Mouse (Mus musculus) G1E (cell line): ENCODE data around the gene Slc25a22. TPM values are rescaled to one million over a fixed set of nuclear protein-coding genes. Genes with fewer than 3 reads are reported as not detected.

Experiments used
- ATAC-seq: 2 replicates; pipeline ENCODE4 v1.8.0; 2016; ENCODE audit warnings: mild to moderate bottlenecking; ENCODE audit not compliant: insufficient number of reproducible peaks, poor library complexity, low FRiP score, severe bottlenecking; ENCODE audit errors: extremely low read depth
- DNase-seq: peaks from one replicate; pipeline ENCODE4 v3.0.0; 2012; ENCODE audit warnings: low spot score
- H3K27me3 ChIP-seq: 2 replicates; pipeline ENCODE4 v1.6.1; 2012; ENCODE audit warnings: mild to moderate bottlenecking, low read length, inconsistent platforms; ENCODE audit not compliant: insufficient read depth
- H3K36me3 ChIP-seq: replicated peaks from 2 replicates; pipeline ENCODE3; 2012; ENCODE audit warnings: mild to moderate bottlenecking, inconsistent platforms
- H3K4me1 ChIP-seq: 2 replicates; pipeline ENCODE4 v1.6.1; 2012; ENCODE audit warnings: low read depth, low read length, inconsistent platforms, mixed read lengths; ENCODE audit not compliant: insufficient read depth
- H3K4me3 ChIP-seq: 2 replicates; pipeline ENCODE4 v1.5.1; 2012; ENCODE audit warnings: low read depth, mild to moderate bottlenecking, inconsistent platforms, low read length, moderate library complexity, mixed read lengths
- H3K9me3 ChIP-seq: replicated peaks from 2 replicates; pipeline ENCODE4 v1.6.1; 2012; ENCODE audit warnings: inconsistent platforms
- CTCF ChIP-seq: IDR thresholded peaks from 2 replicates; pipeline ENCODE4 v1.5.1; 2012; ENCODE audit warnings: low read depth, low read length, inconsistent platforms, mixed read lengths
- GATA1 ChIP-seq: IDR thresholded peaks from 2 replicates; pipeline ENCODE4 v1.6.1; 2012; ENCODE audit warnings: borderline replicate concordance, low read length, inconsistent platforms, mixed read lengths
- GATA2 ChIP-seq: IDR thresholded peaks from 2 replicates; pipeline ENCODE4 v1.6.1; 2012; ENCODE audit warnings: low read depth, low read length, inconsistent platforms, borderline replicate concordance
- POLR2AphosphoS5 ChIP-seq: IDR thresholded peaks from 2 replicates; pipeline ENCODE4 v1.6.1; 2012; ENCODE audit warnings: low read depth, low read length, inconsistent platforms; ENCODE audit not compliant: insufficient replicate concordance
- TAL1 ChIP-seq: conservative IDR thresholded peaks from 2 replicates; pipeline ENCODE4 v1.6.1; 2012; ENCODE audit warnings: low read depth, low read length, inconsistent platforms, mixed read lengths
- polyA plus RNA-seq: library from polyadenylated mRNA; stranded (reverse); fragments of >175 nt; gene quantifications from 2 replicates; pipeline ENCODE4 v1.2.3, GENCODE M21; 2012
- total RNA-seq, 2 experiments: library from RNA; stranded (forward) in 1 of 2; stranded (reverse) in 1 of 2; fragments of 200-1000 nt in 1 of 2; fragments of >200 nt in 1 of 2; fragmentation: Nextera tagmentation in 1 of 2; gene quantifications; 2 replicates each; pipeline ENCODE4 v1.2.3; 2014 to 2017

The Slc25a22 gene
- total and polyA plus RNA-seq, 3 experiments = 3.7 to 51.8 (median 16.3) TPM

DNA sequence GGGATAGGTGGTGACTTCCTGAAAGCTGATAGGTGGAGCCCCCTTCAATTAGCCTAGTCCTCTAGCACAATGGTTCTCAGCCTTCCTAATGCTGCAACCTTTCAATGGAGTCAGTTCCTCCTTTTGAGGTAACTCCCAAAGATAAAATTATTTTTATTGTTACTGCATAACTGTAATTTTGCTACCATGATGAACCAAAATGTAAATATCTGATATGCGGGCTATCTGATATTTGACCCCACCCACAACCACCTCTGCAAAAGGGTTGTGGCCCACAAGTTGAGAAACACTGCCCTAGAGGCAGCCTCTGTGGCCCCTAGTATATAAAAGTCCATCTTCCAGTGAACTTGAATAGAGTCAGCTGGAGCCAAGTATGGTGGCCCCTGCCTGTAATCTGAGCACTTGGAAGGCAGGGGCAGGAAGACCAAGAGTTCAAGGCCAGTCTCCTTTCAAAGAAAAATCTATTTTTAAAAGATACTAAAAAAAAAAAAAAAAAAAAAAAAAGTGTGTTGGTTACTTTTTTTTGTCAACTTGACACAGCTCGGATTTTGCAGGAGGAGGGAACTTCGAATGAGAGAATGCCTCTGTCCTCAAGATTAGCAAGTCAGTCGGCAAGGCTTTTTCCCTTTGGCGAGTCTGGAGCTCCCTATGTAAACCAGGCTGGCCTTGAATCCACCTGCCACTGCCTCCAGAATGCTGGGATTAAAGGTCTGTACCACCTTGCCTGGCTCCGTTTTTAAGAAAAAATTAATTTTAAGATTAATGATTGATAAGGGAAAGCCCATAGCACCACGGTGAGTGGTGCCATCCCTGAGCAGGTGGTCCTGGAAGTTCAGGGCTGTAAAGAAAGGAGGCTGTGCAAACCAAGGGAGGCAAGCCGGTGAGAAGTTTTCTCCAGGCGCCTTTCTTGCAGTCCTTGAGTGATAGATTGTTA, 47.1 kb downstream of the Slc25a22 start:
- peak overlapping the region; percentile 79; the same call in 1 of the 2 replicates for H3K4me3 ChIP-seq
- no peaks in the 10 kb centered on the region for H3K27me3 ChIP-seq
- peaks cover 11% of the 10 kb centered on the region for H3K36me3 ChIP-seq
- H3K4me1 ChIP-seq = peaks cover 85% of the 10 kb centered on the region
- ATAC-seq (no peak), DNase-seq (no peak)
- no peaks in the 10 kb centered on the region for H3K9me3 ChIP-seq
- TF ChIP-seq POLR2AphosphoS5 (no peak), GATA1 (no peak), CTCF (no peak), TAL1 (no peak), GATA2 (no peak)

DNA sequence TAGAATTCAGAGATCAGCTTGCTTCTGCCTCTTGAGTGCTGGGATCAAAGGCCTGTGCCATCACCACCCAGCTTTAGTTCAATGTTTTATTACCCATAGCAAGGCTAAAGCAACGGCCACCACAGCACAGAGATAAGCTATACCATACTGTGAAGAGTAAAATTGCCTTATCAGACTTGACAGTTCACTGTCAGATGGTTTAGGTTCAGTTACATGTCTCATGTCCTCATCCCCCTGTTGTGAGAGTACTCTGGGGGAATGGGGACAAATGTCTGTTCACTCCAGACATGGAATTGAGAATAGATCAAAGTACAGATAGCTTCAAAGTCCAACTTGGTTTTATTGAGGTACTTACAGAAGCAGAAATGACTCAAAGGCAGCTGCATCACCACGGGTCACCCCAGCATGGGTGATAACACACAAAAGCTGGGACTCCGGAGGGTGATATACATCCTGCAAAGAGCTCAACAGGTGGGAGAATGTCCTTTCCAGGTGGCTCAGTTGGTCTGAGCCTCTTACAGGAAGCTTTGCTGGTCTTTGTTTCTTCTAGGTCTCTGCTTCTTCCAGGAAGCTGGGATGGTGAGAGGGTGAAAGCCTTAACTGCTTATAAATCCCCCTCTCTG, 49.1 kb downstream of the Slc25a22 start:
- no peaks in the 10 kb centered on the region for H3K9me3 ChIP-seq
- peaks cover 2% of the 10 kb centered on the region for H3K36me3 ChIP-seq
- peaks cover 82% of the 10 kb centered on the region for H3K4me1 ChIP-seq
- H3K27me3 ChIP-seq = no peaks in the 10 kb centered on the region
- H3K4me3 ChIP-seq = no peak overlapping the region; the same call in 1 of the 2 replicates
- ATAC-seq = peak; percentile 69
- TF ChIP-seq GATA1 (no peak), TAL1 (peak; percentile 69)
- no peak for DNase-seq

DNA sequence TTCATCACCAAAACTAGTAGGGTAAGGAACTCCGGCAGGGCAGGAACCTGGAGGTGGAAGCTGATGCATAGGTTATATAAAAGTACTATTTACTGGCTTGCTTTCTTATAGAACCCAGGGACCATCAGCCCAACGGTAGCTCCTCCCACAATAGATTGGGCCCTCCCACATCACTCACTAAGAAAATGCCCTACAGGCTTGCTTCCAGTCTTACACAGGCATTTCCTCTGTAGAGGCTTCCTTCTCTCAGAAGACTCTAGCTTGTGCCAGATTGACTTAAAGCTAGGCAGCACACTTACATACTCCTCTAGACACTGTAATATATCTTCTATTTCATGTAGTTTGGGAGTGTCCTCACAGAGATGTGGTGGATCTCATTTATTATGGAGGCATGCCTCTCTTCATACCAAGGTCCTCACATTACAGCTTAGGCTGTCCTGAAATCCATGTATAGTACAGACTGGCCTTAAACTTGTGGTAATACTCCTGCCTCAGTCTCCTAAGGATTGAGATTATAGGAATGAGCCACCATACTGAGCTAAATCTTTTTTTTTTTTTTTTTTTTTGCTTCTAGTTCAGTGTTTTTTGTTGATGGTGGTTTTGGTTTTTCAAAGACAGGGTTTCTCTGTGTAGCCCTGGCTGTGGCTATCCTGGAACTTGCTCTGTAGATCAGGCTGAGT, 49.7 kb downstream of the Slc25a22 start:
- peaks cover 83% of the 10 kb centered on the region for H3K4me1 ChIP-seq
- no peaks in the 10 kb centered on the region for H3K27me3 ChIP-seq
- H3K9me3 ChIP-seq = no peaks in the 10 kb centered on the region
- TF ChIP-seq GATA2 (no peak), POLR2AphosphoS5 (no peak), GATA1 (no peak)
- DNase-seq = no peak
- no peak for ATAC-seq
- H3K4me3 ChIP-seq = no peak overlapping the region; the same call in 1 of the 2 replicates
- no peaks in the 10 kb centered on the region for H3K36me3 ChIP-seq

DNA sequence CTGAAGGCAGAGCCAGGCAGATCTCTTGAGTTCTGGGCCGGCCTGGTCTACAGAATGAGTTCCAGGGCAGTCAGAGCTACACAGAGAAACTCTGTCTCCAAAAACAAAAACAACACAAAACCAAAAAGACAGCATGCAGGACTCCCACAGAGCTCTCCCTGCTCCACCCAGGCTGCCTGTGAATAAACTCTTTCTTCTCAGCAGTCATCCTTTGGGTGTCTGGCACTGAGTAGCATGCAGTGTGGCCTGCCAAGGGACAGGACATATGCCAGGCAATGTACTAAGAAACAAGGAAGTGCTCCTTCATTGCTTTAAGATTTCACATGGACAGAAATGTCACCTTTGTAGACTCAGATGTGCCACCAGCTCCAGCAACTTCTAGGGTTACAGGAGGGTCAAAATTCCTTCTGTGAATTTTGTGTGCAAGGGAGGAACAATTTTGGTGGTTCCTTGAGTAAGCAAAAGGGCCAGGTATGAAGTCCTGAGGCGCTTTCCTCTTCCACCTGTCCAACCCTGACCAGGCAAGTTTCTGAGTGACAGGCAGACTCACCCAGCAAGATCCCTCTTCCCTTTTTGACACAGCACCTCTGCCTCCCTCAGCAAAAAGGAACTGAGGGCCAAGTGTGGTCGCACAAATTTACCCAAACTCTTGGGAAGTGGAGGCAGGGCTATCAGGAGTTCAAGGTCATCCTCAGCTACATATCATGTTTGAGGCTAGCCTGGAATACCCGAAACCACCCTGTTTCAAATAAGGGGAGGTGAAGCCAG, 56.4 kb downstream of the Slc25a22 start:
- Histone ChIP-seq H3K4me3 (no peak overlapping the region), H3K9me3 (no peaks in the 10 kb centered on the region), H3K36me3 (no peaks in the 10 kb centered on the region), H3K4me1 (peaks cover 60% of the 10 kb centered on the region), H3K27me3 (no peaks in the 10 kb centered on the region)
- ATAC-seq = no peak
- no peak for DNase-seq
- TF ChIP-seq GATA2 = no peak
- TF ChIP-seq GATA1 = no peak
- no peak for TF ChIP-seq POLR2AphosphoS5
- TF ChIP-seq CTCF = no peak

Other genes starting within 250 kb of the Slc25a22 start
Only the 20 nearest of the 25 such genes appear.
- gene Phrf1, start 209.1 kb downstream of the Slc25a22 start, total RNA-seq (2014; fragmentation: Nextera tagmentation) = 73.1 and 77.4 TPM in 2 replicates
- gene Phrf1, start 209.1 kb downstream of the Slc25a22 start, total RNA-seq (2017) = 45.1 and 61.4 TPM in 2 replicates
- 159 and 173 TPM in 2 replicates for gene Phrf1, start 209.1 kb downstream of the Slc25a22 start, polyA plus RNA-seq
- 1.6 and 2.5 TPM in 2 replicates for gene Irf7, start 171.4 kb downstream of the Slc25a22 start, total RNA-seq (2014; fragmentation: Nextera tagmentation)
- gene Irf7, start 171.4 kb downstream of the Slc25a22 start, total RNA-seq (2017) = 6.2 and 6.8 TPM in 2 replicates
- gene Irf7, start 171.4 kb downstream of the Slc25a22 start, polyA plus RNA-seq = 12.9 and 17.6 TPM in 2 replicates
- gene Cdhr5, start 161.1 kb downstream of the Slc25a22 start, total RNA-seq (2014; fragmentation: Nextera tagmentation) = not detected in 2 replicates
- 0.05 TPM in 1 of 2 replicates, not detected in the other for gene Cdhr5, start 161.1 kb downstream of the Slc25a22 start, total RNA-seq (2017)
- not detected in 2 replicates for gene Cdhr5, start 161.1 kb downstream of the Slc25a22 start, polyA plus RNA-seq
- not detected in 2 replicates for gene Sct, start 158.8 kb downstream of the Slc25a22 start, total RNA-seq (2014; fragmentation: Nextera tagmentation)
- gene Sct, start 158.8 kb downstream of the Slc25a22 start, total RNA-seq (2017) = not detected in 2 replicates
- gene Sct, start 158.8 kb downstream of the Slc25a22 start, polyA plus RNA-seq = not detected in 2 replicates
- not detected in 2 replicates for gene Drd4, start 145.9 kb downstream of the Slc25a22 start, total RNA-seq (2014; fragmentation: Nextera tagmentation)
- 0.38 TPM in 1 of 2 replicates, not detected in the other for gene Drd4, start 145.9 kb downstream of the Slc25a22 start, total RNA-seq (2017)
- gene Drd4, start 145.9 kb downstream of the Slc25a22 start, polyA plus RNA-seq = not detected in 2 replicates
- gene Deaf1, start 110.2 kb downstream of the Slc25a22 start, total RNA-seq (2014; fragmentation: Nextera tagmentation) = 35.3 and 41.2 TPM in 2 replicates
- gene Deaf1, start 110.2 kb downstream of the Slc25a22 start, total RNA-seq (2017) = 22.9 and 27.0 TPM in 2 replicates
- 55.8 and 61.7 TPM in 2 replicates for gene Deaf1, start 110.2 kb downstream of the Slc25a22 start, polyA plus RNA-seq
- 22.5 and 24.4 TPM in 2 replicates for gene Tmem80, start 110.2 kb downstream of the Slc25a22 start, total RNA-seq (2014; fragmentation: Nextera tagmentation)
- 18.0 and 18.3 TPM in 2 replicates for gene Tmem80, start 110.2 kb downstream of the Slc25a22 start, total RNA-seq (2017)
- gene Tmem80, start 110.2 kb downstream of the Slc25a22 start, polyA plus RNA-seq = 8.4 and 9.0 TPM in 2 replicates
- not detected in 2 replicates for gene Eps8l2, start 99.0 kb downstream of the Slc25a22 start, total RNA-seq (2014; fragmentation: Nextera tagmentation)
- gene Eps8l2, start 99.0 kb downstream of the Slc25a22 start, total RNA-seq (2017) = 0.33 TPM in 1 of 2 replicates, not detected in the other
- gene Eps8l2, start 99.0 kb downstream of the Slc25a22 start, polyA plus RNA-seq = not detected in 2 replicates
- 59.1 and 68.2 TPM in 2 replicates for gene Taldo1, start 45.7 kb downstream of the Slc25a22 start, total RNA-seq (2014; fragmentation: Nextera tagmentation)
- gene Taldo1, start 45.7 kb downstream of the Slc25a22 start, total RNA-seq (2017) = 514 and 659 TPM in 2 replicates
- 207 and 336 TPM in 2 replicates for gene Taldo1, start 45.7 kb downstream of the Slc25a22 start, polyA plus RNA-seq
- 22.6 and 30.8 TPM in 2 replicates for gene Gatd1, start 23.8 kb downstream of the Slc25a22 start, total RNA-seq (2014; fragmentation: Nextera tagmentation)
- 23.8 and 23.9 TPM in 2 replicates for gene Gatd1, start 23.8 kb downstream of the Slc25a22 start, total RNA-seq (2017)
- 15.4 and 16.5 TPM in 2 replicates for gene Gatd1, start 23.8 kb downstream of the Slc25a22 start, polyA plus RNA-seq
- gene Cend1, start 8.4 kb downstream of the Slc25a22 start, total RNA-seq (2014; fragmentation: Nextera tagmentation) = not detected in 2 replicates
- not detected in 2 replicates for gene Cend1, start 8.4 kb downstream of the Slc25a22 start, total RNA-seq (2017)
- gene Cend1, start 8.4 kb downstream of the Slc25a22 start, polyA plus RNA-seq = not detected in 2 replicates
- gene Pidd1, start 6.1 kb upstream of the Slc25a22 start, total RNA-seq (2014; fragmentation: Nextera tagmentation) = 22.9 and 29.6 TPM in 2 replicates
- gene Pidd1, start 6.1 kb upstream of the Slc25a22 start, total RNA-seq (2017) = 8.8 and 8.9 TPM in 2 replicates
- gene Pidd1, start 6.1 kb upstream of the Slc25a22 start, polyA plus RNA-seq = 40.1 and 59.6 TPM in 2 replicates
- gene Rplp2, start 9.5 kb upstream of the Slc25a22 start, total RNA-seq (2014; fragmentation: Nextera tagmentation) = 939 and 1,045 TPM in 2 replicates
- gene Rplp2, start 9.5 kb upstream of the Slc25a22 start, total RNA-seq (2017) = 1,867 and 2,370 TPM in 2 replicates
- gene Rplp2, start 9.5 kb upstream of the Slc25a22 start, polyA plus RNA-seq = 5,272 and 6,746 TPM in 2 replicates
- gene Pnpla2, start 17.3 kb upstream of the Slc25a22 start, total RNA-seq (2014; fragmentation: Nextera tagmentation) = 23.6 and 26.7 TPM in 2 replicates
- gene Pnpla2, start 17.3 kb upstream of the Slc25a22 start, total RNA-seq (2017) = 7.1 and 9.9 TPM in 2 replicates
- gene Pnpla2, start 17.3 kb upstream of the Slc25a22 start, polyA plus RNA-seq = 49.9 and 50.5 TPM in 2 replicates
- gene Cracr2b, start 23.2 kb upstream of the Slc25a22 start, total RNA-seq (2014; fragmentation: Nextera tagmentation) = not detected in 2 replicates
- 0.44 TPM in 1 of 2 replicates, not detected in the other for gene Cracr2b, start 23.2 kb upstream of the Slc25a22 start, total RNA-seq (2017)
- not detected in 2 replicates for gene Cracr2b, start 23.2 kb upstream of the Slc25a22 start, polyA plus RNA-seq
- gene Cd151, start 29.5 kb upstream of the Slc25a22 start, total RNA-seq (2014; fragmentation: Nextera tagmentation) = 6.4 and 13.8 TPM in 2 replicates
- 18.1 and 24.3 TPM in 2 replicates for gene Cd151, start 29.5 kb upstream of the Slc25a22 start, total RNA-seq (2017)
- gene Cd151, start 29.5 kb upstream of the Slc25a22 start, polyA plus RNA-seq = 8.0 and 13.3 TPM in 2 replicates
- 13.0 and 18.7 TPM in 2 replicates for gene Polr2l, start 37.2 kb upstream of the Slc25a22 start, total RNA-seq (2014; fragmentation: Nextera tagmentation)
- gene Polr2l, start 37.2 kb upstream of the Slc25a22 start, total RNA-seq (2017) = 61.0 and 66.9 TPM in 2 replicates
- 58.3 and 69.4 TPM in 2 replicates for gene Polr2l, start 37.2 kb upstream of the Slc25a22 start, polyA plus RNA-seq
- 13.5 and 14.6 TPM in 2 replicates for gene Tspan4, start 37.3 kb upstream of the Slc25a22 start, total RNA-seq (2014; fragmentation: Nextera tagmentation)
- 28.7 and 35.3 TPM in 2 replicates for gene Tspan4, start 37.3 kb upstream of the Slc25a22 start, total RNA-seq (2017)
- 15.3 and 16.2 TPM in 2 replicates for gene Tspan4, start 37.3 kb upstream of the Slc25a22 start, polyA plus RNA-seq
- 15.4 and 19.4 TPM in 2 replicates for gene Chid1, start 102.0 kb upstream of the Slc25a22 start, total RNA-seq (2014; fragmentation: Nextera tagmentation)
- 25.1 and 32.5 TPM in 2 replicates for gene Chid1, start 102.0 kb upstream of the Slc25a22 start, total RNA-seq (2017)
- gene Chid1, start 102.0 kb upstream of the Slc25a22 start, polyA plus RNA-seq = 14.4 and 19.2 TPM in 2 replicates
- gene Ap2a2, start 124.3 kb upstream of the Slc25a22 start, total RNA-seq (2014; fragmentation: Nextera tagmentation) = 1.0 and 3.2 TPM in 2 replicates
- 4.5 and 5.3 TPM in 2 replicates for gene Ap2a2, start 124.3 kb upstream of the Slc25a22 start, total RNA-seq (2017)
- 2.8 TPM in 2 replicates for gene Ap2a2, start 124.3 kb upstream of the Slc25a22 start, polyA plus RNA-seq